Mouse (Mus musculus) cerebellum, adult 18-20 months (tissue): ENCODE results near the gene Frmpd4.

Experiments
- DNase-seq, 2 experiments: peaks; one replicate each; pipeline ENCODE4 v3.0.0; 2021

Frmpd4 gene

GRCm38 (mm10) chrX:167522528-167522927, 1054.5 kb downstream of the Frmpd4 start:
- DNase-seq: no peak

- DNase-seq: no peak
These were observed 1058.6 kb downstream of the Frmpd4 start for GRCm38 (mm10) chrX:167518440-167518839.

- DNase-seq: peak; percentile 33 to 62
These were observed 1079.3 kb downstream of the Frmpd4 start for GRCm38 (mm10) chrX:167497780-167498179.

- DNase-seq: no peak
These were observed 1084.8 kb downstream of the Frmpd4 start for GRCm38 (mm10) chrX:167492265-167492664.

- DNase-seq: no peak
These were observed 1085.3 kb downstream of the Frmpd4 start for GRCm38 (mm10) chrX:167491589-167492207.

GRCm38 (mm10) chrX:167483409-167484177, 1093.4 kb downstream of the Frmpd4 start:
- no peak for DNase-seq

- no peak for DNase-seq
These were observed 1099.4 kb downstream of the Frmpd4 start for GRCm38 (mm10) chrX:167477636-167478035.

- DNase-seq: no peak
These were observed 1142.1 kb downstream of the Frmpd4 start for GRCm38 (mm10) chrX:167434883-167435282.

GRCm38 (mm10) chrX:167433950-167434349, 1143.1 kb downstream of the Frmpd4 start:
- DNase-seq: no peak
